Mouse (Mus musculus) thymus, postnatal 14 days (tissue): Measurements from ENCODE around the gene Pak6.

Experiments used
- DNase-seq: peaks from one replicate; pipeline ENCODE4 v3.0.0; 2021

Pak6 gene

GRCm38 (mm10) chr2:118667181-118667580, 4.1 kb downstream of the Pak6 start:
- DNase-seq = no peak

GRCm38 (mm10) chr2:118669245-118669644, 6.1 kb downstream of the Pak6 start:
- DNase-seq = no peak

- no peak for DNase-seq
These were observed 6.7 kb downstream of the Pak6 start for GRCm38 (mm10) chr2:118669785-118670184.

GRCm38 (mm10) chr2:118671728-118672127, 8.6 kb downstream of the Pak6 start:
- DNase-seq = no peak

- DNase-seq = no peak
These were observed 10.8 kb downstream of the Pak6 start for GRCm38 (mm10) chr2:118673686-118674465.

GRCm38 (mm10) chr2:118674500-118674899, 11.4 kb downstream of the Pak6 start:
- DNase-seq = no peak

- DNase-seq = no peak
These were observed 14.0 kb downstream of the Pak6 start for GRCm38 (mm10) chr2:118676839-118677741.

GRCm38 (mm10) chr2:118677817-118678216, 14.7 kb downstream of the Pak6 start:
- DNase-seq = no peak

GRCm38 (mm10) chr2:118679577-118679976, 16.5 kb downstream of the Pak6 start:
- no peak for DNase-seq

GRCm38 (mm10) chr2:118680926-118681325, 17.8 kb downstream of the Pak6 start:
- DNase-seq = no peak

- no peak for DNase-seq
These were observed 19.6 kb downstream of the Pak6 start for GRCm38 (mm10) chr2:118682544-118683260.

- DNase-seq = no peak
These were observed 22.0 kb downstream of the Pak6 start for GRCm38 (mm10) chr2:118685088-118685487.

- no peak for DNase-seq
These were observed 23.6 kb downstream of the Pak6 start for GRCm38 (mm10) chr2:118686693-118687092.

- DNase-seq = no peak
These were observed 24.7 kb downstream of the Pak6 start for GRCm38 (mm10) chr2:118687791-118688190.

GRCm38 (mm10) chr2:118689875-118690274, 26.8 kb downstream of the Pak6 start:
- DNase-seq = no peak

GRCm38 (mm10) chr2:118693370-118693966, 30.4 kb downstream of the Pak6 start:
- no peak for DNase-seq

GRCm38 (mm10) chr2:118695677-118696232, 32.7 kb downstream of the Pak6 start:
- peak; percentile 70 for DNase-seq

GRCm38 (mm10) chr2:118696451-118697308, 33.6 kb downstream of the Pak6 start:
- DNase-seq = peak; percentile 51

GRCm38 (mm10) chr2:118697311-118697877, 34.3 kb downstream of the Pak6 start:
- DNase-seq = no peak

GRCm38 (mm10) chr2:118697955-118698354, 34.9 kb downstream of the Pak6 start:
- DNase-seq = no peak
